In genomic region chr6:95574389-95574788, GRCm38 (mm10) we compare ENCODE assay signal across 13 mouse cellular contexts.
A peak's percentile ranks its signal among the peaks of the same experiment; 100 is the strongest.
DNase-seq lines count a peak whose midpoint lies in the region; ATAC-seq and TF ChIP-seq lines count a peak whose summit lies in the region.
"Had no signal": no experiment of that assay in that cellular context is flagged by ENCODE, and none has a peak within 500 bp of the region (broad histone marks: within the 10 kb centered on the region; RNA-seq: fewer than 3 reads in every experiment).

No protein-coding gene starts in this region.

- H3K27me3 ChIP-seq in lung, embryonic 14.5 days (ENCODE audit: insufficient read depth, low read length): no peaks in the 10 kb centered on the region
- H3K27me3 ChIP-seq: CH12.LX; limb, embryonic 13.5 days had no signal

- peak; percentile 61 for DNase-seq in lung, embryonic 14.5 days
- DNase-seq in lung, adult 18-20 months: no peak
- peak; percentile 55 for DNase-seq in MN1 (ENCODE audit: low spot score)
- DNase-seq in embryo, embryonic 11 days: peak; percentile 42
- peak; percentile 47 for DNase-seq in hindlimb bud, embryonic 11.5 days (ENCODE audit: extremely low spot score, low read depth, low spot score)
- DNase-seq in left cerebral cortex, postnatal 4 days: no peak
- no peak for DNase-seq in frontal cortex, postnatal 10 days (ENCODE audit: low spot score in 2 of 2)
- DNase-seq: adrenal gland, adult 8-10 months; kidney, adult 8-10 months; liver, postnatal 0 days; right cerebral cortex, postnatal 25 days had no signal

- intact Hi-C loops in left cerebral cortex, postnatal 4 days (cut with DNase I): no loop called here

- TF ChIP-seq CTCF in lung, embryonic 14.5 days (IDR thresholded peaks at IDR 0.05; ENCODE audit: low read depth): no peak

- H3K4me2 ChIP-seq in lung, embryonic 14.5 days: no peak overlapping the region
- H3K4me2 ChIP-seq: limb, embryonic 13.5 days had no signal

- H3K9ac ChIP-seq in lung, embryonic 14.5 days: no peak overlapping the region
- H3K9ac ChIP-seq: limb, embryonic 13.5 days; liver, postnatal 0 days had no signal

- H3K27ac ChIP-seq in lung, embryonic 14.5 days (ENCODE audit: low read depth): peak overlapping the region; percentile 67; the same call in 1 of the 2 replicates
- H3K27ac ChIP-seq: limb, embryonic 13.5 days had no signal

- 0 out of 2 replicates have a peak, but pooled peaks cover 5% of the 10 kb centered on the region for H3K36me3 ChIP-seq in lung, embryonic 14.5 days (ENCODE audit: insufficient read depth)

- 40% methylated on average over 4 of the region's 4 CpGs for WGBS in lung, embryonic 14.5 days

- no peak overlapping the region for H3K4me3 ChIP-seq in lung, embryonic 14.5 days (ENCODE audit: low read depth, low read length)
- H3K4me3 ChIP-seq: limb, embryonic 13.5 days had no signal

- H3K4me1 ChIP-seq in lung, embryonic 14.5 days (ENCODE audit: insufficient read depth): no peaks in the 10 kb centered on the region

- H3K9me3 ChIP-seq in lung, embryonic 14.5 days (ENCODE audit: low read depth, low read length): no peaks in the 10 kb centered on the region
- H3K9me3 ChIP-seq: limb, embryonic 13.5 days had no signal

- peak; percentile 77; the same call in 1 of the 2 replicates for ATAC-seq in lung, embryonic 14.5 days (ENCODE audit: insufficient read depth)
- ATAC-seq: liver, postnatal 0 days had no signal

Comparison
In these comparisons a context has a peak if more than half of its experiments do, and no peak if none do; other contexts are left out.
1. DNase-seq: peak in lung, embryonic 14.5 days (single experiment), MN1 (single experiment), embryo, embryonic 11 days (single experiment) and hindlimb bud, embryonic 11.5 days (single experiment); none in lung, adult 18-20 months (0 of 2), left cerebral cortex, postnatal 4 days (single experiment) and frontal cortex, postnatal 10 days (0 of 2).